Mouse (Mus musculus) midbrain, embryonic 11.5 days (tissue): ENCODE results near the gene Mgat4a. TPM values are rescaled to one million over a fixed set of nuclear protein-coding genes. Genes with fewer than 3 reads are reported as not detected.

ENCODE experiments used
- ATAC-seq: fragments of 200-750 bp; cut with Nextera tagmentation; 2 replicates; pipeline ENCODE4 v1.8.0; 2017; ENCODE audit warnings: moderate TSS enrichment, moderate library complexity; ENCODE audit not compliant: low FRiP score
- DNase-seq: peaks from one replicate; pipeline ENCODE4 v3.0.0; 2015; ENCODE audit warnings: low spot score; ENCODE audit errors: missing footprints
- H3K27ac ChIP-seq: fragments of 300-500 bp; sonication (generic); 2 replicates; pipeline ENCODE4 v1.5.1; 2014; ENCODE audit warnings: low read depth, low read length
- H3K27me3 ChIP-seq: fragments of 300-500 bp; sonication (generic); 2 replicates; pipeline ENCODE4 v1.6.1; 2014; ENCODE audit warnings: mild to moderate bottlenecking, low read length, moderate library complexity, mixed read lengths; ENCODE audit not compliant: control insufficient read depth, insufficient read depth
- H3K36me3 ChIP-seq: fragments of 300-500 bp; sonication (generic); 2 replicates; pipeline ENCODE4 v1.6.1; 2014; ENCODE audit warnings: mild to moderate bottlenecking, low read length, moderate library complexity, mixed read lengths; ENCODE audit not compliant: control insufficient read depth, insufficient read depth
- H3K4me1 ChIP-seq: fragments of 300-500 bp; sonication (generic); 2 replicates; pipeline ENCODE4 v1.6.1; 2014; ENCODE audit warnings: low read length; ENCODE audit not compliant: control insufficient read depth, insufficient read depth
- H3K4me2 ChIP-seq: fragments of 300-500 bp; sonication (generic); 2 replicates; pipeline ENCODE4 v1.6.1; 2014; ENCODE audit warnings: mild to moderate bottlenecking, moderate library complexity
- H3K4me3 ChIP-seq: fragments of 300-500 bp; sonication (generic); 2 replicates; pipeline ENCODE4 v1.5.1; 2014; ENCODE audit warnings: low read depth, low read length
- H3K9ac ChIP-seq: fragments of 300-500 bp; sonication (generic); 2 replicates; pipeline ENCODE4 v1.6.1; 2014; ENCODE audit warnings: low read length
- H3K9me3 ChIP-seq: fragments of 300-500 bp; sonication (generic); 2 replicates; pipeline ENCODE4 v1.6.1; 2016; ENCODE audit warnings: low read length; ENCODE audit not compliant: control insufficient read depth
- WGBS: fragments of 180-500 bp; shearing (Covaris S2); extraction: QIAGEN DNeasy Blood & Tissue Kit; methylation state at CpG from one replicate; pipeline ENCODE4 v1.1.7; 2014; 5-methylcytosine and 5-hydroxymethylcytosine counted together
- polyA plus RNA-seq: library from polyadenylated mRNA; unstranded; fragments of >200 nt; fragmentation: Nextera tagmentation; extraction: Ambion mirVana; gene quantifications from 2 replicates; pipeline ENCODE4 v1.2.1, GENCODE M21; 2014

Gene Mgat4a
- polyA plus RNA-seq: 2.9 and 5.7 TPM in 2 replicates

- peak within 1 kb of the TSS; percentile 75 for H3K4me3 ChIP-seq
- no peaks in the 10 kb centered on the region for H3K9me3 ChIP-seq
- H3K27me3 ChIP-seq: peaks cover 6% of the 10 kb centered on the region
- under 1% methylated on average over 51 of the region's 72 CpGs for WGBS
- no peak within 1 kb of the TSS for H3K27ac ChIP-seq
- ATAC-seq (peak; percentile 100), DNase-seq (peak; percentile 97)
- H3K4me2 ChIP-seq: peak within 1 kb of the TSS; percentile 96
- H3K36me3 ChIP-seq: no peaks in the 10 kb centered on the region
- peaks cover 7% of the 10 kb centered on the region; the same call in 1 of the 2 replicates for H3K4me1 ChIP-seq
- H3K9ac ChIP-seq: peak within 1 kb of the TSS; percentile 73
Measured at GRCm38 (mm10) chr1:37540810-37541658, at the start of gene Mgat4a. Gene Mgat4a (minus strand): TSS chr1:37541016.

- H3K4me1 ChIP-seq: no peaks in the 10 kb centered on the region
- no peaks in the 10 kb centered on the region for H3K9me3 ChIP-seq
- no peak overlapping the region for H3K4me2 ChIP-seq
- no peaks in the 10 kb centered on the region for H3K27me3 ChIP-seq
- H3K36me3 ChIP-seq: no peaks in the 10 kb centered on the region
- no peak overlapping the region for H3K4me3 ChIP-seq
- no peak overlapping the region for H3K9ac ChIP-seq
- whole genome bisulfite sequencing: 91% methylated on average over 13 of the region's 13 CpGs
- ATAC-seq (no peak), DNase-seq (no peak)
- no peak overlapping the region for H3K27ac ChIP-seq
Measured at GRCm38 (mm10) chr1:37585809-37586480, 45.1 kb upstream of the Mgat4a start.

- Histone ChIP-seq H3K4me1 (no peaks in the 10 kb centered on the region), H3K36me3 (no peaks in the 10 kb centered on the region), H3K4me2 (no peak overlapping the region), H3K9ac (no peak overlapping the region), H3K27ac (no peak overlapping the region), H3K4me3 (no peak overlapping the region), H3K9me3 (no peaks in the 10 kb centered on the region), H3K27me3 (no peaks in the 10 kb centered on the region)
- ATAC-seq (no peak), DNase-seq (no peak)
- WGBS: 79% methylated on average over 9 of the region's 9 CpGs
Measured at GRCm38 (mm10) chr1:37583795-37584464, 43.1 kb upstream of the Mgat4a start.

- no peaks in the 10 kb centered on the region for H3K27me3 ChIP-seq
- 90% methylated on average over 8 of the region's 8 CpGs for WGBS
- ATAC-seq: no peak
- no peak overlapping the region for H3K27ac ChIP-seq
- no peaks in the 10 kb centered on the region for H3K36me3 ChIP-seq
- H3K4me1 ChIP-seq: no peaks in the 10 kb centered on the region
- no peaks in the 10 kb centered on the region for H3K9me3 ChIP-seq
- no peak overlapping the region for H3K9ac ChIP-seq
- H3K4me2 ChIP-seq: no peak overlapping the region
- no peak for DNase-seq
- H3K4me3 ChIP-seq: no peak overlapping the region
Measured at GRCm38 (mm10) chr1:37583167-37583566, 42.4 kb upstream of the Mgat4a start.

GRCm38 (mm10) chr1:37579686-37580085 lies 38.9 kb upstream of the Mgat4a start:
- no peaks in the 10 kb centered on the region for H3K27me3 ChIP-seq
- H3K9ac ChIP-seq: no peak overlapping the region
- H3K27ac ChIP-seq: no peak overlapping the region
- DNase-seq (no peak), ATAC-seq (no peak)
- no peaks in the 10 kb centered on the region for H3K9me3 ChIP-seq
- H3K4me2 ChIP-seq: no peak overlapping the region
- 90% methylated on average over 13 of the region's 13 CpGs for WGBS
- H3K4me1 ChIP-seq: no peaks in the 10 kb centered on the region
- H3K4me3 ChIP-seq: no peak overlapping the region
- no peaks in the 10 kb centered on the region for H3K36me3 ChIP-seq

- H3K9me3 ChIP-seq: no peaks in the 10 kb centered on the region
- H3K27ac ChIP-seq: no peak overlapping the region
- H3K4me1 ChIP-seq: no peaks in the 10 kb centered on the region
- no peak for ATAC-seq
- 87% methylated on average over 10 of the region's 10 CpGs for WGBS
- no peak overlapping the region for H3K4me2 ChIP-seq
- H3K27me3 ChIP-seq: no peaks in the 10 kb centered on the region
- DNase-seq: no peak
- no peak overlapping the region for H3K4me3 ChIP-seq
- H3K9ac ChIP-seq: no peak overlapping the region
- no peaks in the 10 kb centered on the region for H3K36me3 ChIP-seq
Measured at GRCm38 (mm10) chr1:37572528-37573272, 31.9 kb upstream of the Mgat4a start.

- Histone ChIP-seq H3K36me3 (no peaks in the 10 kb centered on the region), H3K4me1 (no peaks in the 10 kb centered on the region), H3K9ac (no peak overlapping the region), H3K9me3 (no peaks in the 10 kb centered on the region), H3K27ac (no peak overlapping the region), H3K27me3 (no peaks in the 10 kb centered on the region), H3K4me2 (no peak overlapping the region), H3K4me3 (no peak overlapping the region)
- WGBS: 91% methylated on average over 1 of the region's 1 CpGs
- DNase-seq: no peak
- no peak for ATAC-seq
Measured at GRCm38 (mm10) chr1:37568379-37568778, 27.6 kb upstream of the Mgat4a start.

GRCm38 (mm10) chr1:37566754-37567153 lies 25.9 kb upstream of the Mgat4a start:
- H3K9me3 ChIP-seq: no peaks in the 10 kb centered on the region
- ATAC-seq (no peak), DNase-seq (no peak)
- no peak overlapping the region for H3K4me2 ChIP-seq
- WGBS: 87% methylated on average over 4 of the region's 4 CpGs
- no peak overlapping the region for H3K9ac ChIP-seq
- no peaks in the 10 kb centered on the region for H3K4me1 ChIP-seq
- no peaks in the 10 kb centered on the region for H3K27me3 ChIP-seq
- no peak overlapping the region for H3K4me3 ChIP-seq
- no peaks in the 10 kb centered on the region for H3K36me3 ChIP-seq
- no peak overlapping the region for H3K27ac ChIP-seq
